Mouse (Mus musculus): ENCODE data around the gene Pim3. TPM values are rescaled to one million over a fixed set of nuclear protein-coding genes. Genes with fewer than 3 reads are reported as not detected.

The Pim3 gene
- total RNA-seq, 2 experiments from 2014 or later: 18.5 to 21.0 TPM

DNA sequence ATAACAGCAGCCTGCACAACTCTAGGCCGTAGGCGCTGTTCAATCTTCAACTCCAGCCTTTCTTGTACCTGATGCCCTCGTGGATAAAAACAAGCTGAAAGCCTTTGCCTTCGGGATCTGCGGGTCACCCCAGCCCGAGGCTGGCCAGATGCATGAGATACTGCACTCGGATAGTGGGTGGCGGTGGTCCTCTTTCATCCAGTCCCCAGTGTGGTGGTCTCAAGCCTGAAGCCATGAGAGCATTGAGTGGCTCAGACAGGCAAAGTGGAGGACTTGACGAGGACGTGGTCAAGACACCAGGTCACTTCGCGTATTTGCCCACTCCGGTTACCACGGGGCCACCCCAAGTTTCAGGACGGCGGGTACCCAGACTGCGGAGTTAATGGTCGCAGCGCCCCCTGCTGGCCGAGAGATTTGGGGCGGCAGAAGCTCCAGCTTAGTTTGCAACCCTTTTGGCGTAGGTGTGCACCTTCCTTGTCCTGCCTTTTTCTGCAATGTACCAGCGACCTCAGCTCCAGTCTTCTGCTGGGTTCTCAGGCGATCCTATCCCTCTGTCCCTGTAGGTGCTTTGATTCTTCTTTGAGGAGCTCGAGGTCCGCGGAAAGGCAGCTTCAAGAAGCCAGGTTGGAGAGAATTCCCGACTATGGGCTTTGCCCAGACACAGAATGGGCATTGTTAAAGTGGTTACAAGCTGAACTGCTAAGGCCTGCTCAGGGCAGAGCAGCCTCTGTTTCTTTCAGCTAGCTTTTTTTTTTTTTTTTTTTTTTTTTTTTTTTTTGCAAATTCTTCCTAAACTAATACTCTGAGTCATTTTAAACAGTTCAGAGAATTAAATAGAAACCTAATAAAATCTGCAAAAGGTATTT lies 14.4 kb downstream of the Pim3 start:
- DNase-seq (ENCODE audit: low spot score in 2 of 2): peak; percentile 79 to 83

DNA sequence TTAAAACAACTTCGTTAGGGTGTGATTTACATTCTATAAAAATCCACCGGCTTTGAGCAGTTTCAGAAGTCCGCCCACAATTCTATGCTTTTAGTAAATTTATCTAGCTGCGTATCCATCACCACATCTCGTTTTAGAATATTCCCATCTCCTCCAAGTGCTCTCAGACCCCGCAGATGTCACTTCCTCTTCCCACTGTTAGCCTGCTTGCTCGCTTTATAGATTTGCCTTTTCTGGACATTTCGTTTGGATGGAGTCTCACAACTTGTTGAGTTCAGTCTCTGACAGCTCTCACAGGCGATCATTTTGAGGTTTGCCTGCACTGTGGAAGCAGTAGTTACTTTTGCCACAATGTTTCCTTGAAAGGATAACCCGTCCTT lies 15.0 kb downstream of the Pim3 start:
- no peak for DNase-seq (ENCODE audit: low spot score in 2 of 2)

DNA sequence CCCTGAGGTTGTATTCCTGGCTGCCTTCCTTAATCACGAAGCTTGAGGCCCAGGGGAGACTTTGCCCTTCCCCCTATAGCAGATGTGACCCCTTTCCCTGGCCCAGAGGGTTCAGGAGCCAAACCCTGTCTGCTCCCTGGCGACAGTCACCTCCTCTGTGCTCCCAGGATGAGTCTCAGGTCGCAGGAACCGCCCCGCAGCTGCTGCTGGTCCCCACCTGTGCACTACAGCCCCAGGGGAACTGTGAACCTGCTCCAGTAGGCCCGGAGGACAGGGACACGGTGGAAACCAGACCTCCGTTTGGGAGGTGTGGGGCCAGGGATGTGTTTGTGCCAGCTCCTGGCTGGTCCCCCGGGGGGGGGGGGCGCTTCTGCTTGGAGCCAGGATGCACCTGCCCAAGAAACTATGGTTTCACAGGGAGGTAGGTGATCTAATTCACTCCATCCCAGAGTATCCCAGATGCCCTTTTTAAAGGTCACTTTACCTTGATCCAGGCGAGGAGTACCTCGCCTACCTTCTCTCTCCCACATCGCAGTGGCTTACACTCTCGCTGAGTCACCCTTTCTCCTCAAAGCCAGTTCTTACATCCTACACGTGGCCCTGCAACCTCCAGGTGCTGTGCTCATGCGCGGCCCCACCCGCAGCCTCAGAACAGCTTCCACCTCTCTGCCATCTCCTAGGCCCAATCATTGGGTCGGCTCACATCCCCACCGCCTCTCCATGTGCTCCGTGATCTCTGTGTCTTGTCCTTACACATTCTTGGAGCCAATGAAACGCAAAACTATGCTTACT lies 19.5 kb downstream of the Pim3 start:
- no peak for DNase-seq (ENCODE audit: low spot score in 2 of 2)

DNA sequence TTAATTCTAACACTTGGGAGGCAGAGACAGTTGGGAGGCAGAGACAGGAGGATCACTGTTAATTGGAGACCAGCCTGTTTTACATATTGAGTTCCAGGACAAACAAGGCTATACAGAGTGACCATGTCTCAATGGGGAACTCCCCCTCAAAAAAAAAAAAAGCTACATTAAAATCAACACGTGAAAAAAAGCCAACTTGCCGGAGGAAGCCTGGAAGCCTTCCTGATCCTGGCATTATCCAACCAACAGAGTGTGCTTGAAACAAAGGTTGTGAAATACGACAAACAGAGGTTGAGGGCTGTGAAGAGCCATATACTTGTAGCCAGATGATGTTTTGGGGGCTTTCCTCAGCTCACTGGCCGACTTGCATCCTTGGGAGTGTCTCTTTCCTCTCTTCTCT lies 20.9 kb downstream of the Pim3 start:
- DNase-seq (ENCODE audit: low spot score in 2 of 2): no peak

DNA sequence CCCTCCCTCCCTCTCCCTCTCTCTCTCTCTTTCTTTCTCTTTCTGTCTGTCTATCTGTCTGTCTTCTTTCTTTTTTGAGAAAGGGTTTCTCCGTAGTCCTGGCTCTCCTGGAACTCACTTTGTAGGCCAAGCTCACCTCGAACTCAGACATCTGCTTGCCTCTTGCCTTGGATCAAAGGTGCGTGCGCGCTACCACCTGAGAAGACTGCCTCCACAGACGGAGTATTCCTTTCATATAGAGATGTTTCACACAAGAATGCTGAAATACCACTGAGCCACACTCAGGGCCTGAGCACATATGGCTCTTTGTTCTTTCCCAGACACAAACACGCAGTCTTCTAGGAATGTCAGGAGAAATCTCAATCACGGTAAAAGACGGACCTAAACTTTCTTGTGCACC lies 21.4 kb downstream of the Pim3 start:
- no peak for DNase-seq (ENCODE audit: low spot score in 2 of 2)

DNA sequence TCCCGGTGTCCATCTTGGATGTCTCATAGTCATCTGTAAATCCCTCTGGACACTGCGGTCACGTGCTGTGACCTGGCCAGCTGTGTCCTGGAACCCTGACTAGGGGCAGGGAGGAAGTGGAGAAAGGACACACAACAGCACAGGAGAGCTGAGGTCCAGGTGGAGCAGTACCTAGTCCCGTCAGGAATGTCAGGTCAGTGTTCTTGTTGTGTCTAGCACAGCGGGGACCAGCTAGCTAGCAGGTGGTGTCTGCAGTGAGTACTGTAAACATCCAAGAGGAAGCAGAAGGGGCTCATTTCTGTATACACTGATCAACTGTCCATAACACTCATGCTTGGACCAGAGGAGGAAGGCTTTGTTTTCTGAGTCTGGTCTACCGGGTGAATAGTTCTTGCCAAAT lies 23.4 kb downstream of the Pim3 start:
- no peak for DNase-seq (ENCODE audit: low spot score in 2 of 2)

DNA sequence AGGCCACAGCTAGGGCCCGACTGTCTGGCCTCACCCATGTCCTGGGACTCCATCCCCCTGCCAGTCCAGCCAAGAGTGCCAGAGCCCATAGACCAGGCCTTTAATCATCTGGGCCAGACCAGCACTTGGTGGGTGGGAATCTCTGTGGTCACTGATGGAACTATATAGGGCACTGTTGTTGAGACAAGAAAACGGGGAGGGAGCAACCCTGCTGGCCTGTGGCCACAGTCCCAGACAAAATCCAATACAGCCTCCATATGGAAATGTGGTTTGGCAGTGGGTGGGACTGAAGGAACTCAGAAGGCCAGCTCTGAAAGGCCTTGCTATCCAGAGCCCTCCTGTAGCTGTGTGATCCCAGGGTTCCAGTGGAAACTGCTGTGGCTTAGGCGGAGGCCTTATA lies 27.0 kb downstream of the Pim3 start:
- no peak for DNase-seq (ENCODE audit: low spot score in 2 of 2)

DNA sequence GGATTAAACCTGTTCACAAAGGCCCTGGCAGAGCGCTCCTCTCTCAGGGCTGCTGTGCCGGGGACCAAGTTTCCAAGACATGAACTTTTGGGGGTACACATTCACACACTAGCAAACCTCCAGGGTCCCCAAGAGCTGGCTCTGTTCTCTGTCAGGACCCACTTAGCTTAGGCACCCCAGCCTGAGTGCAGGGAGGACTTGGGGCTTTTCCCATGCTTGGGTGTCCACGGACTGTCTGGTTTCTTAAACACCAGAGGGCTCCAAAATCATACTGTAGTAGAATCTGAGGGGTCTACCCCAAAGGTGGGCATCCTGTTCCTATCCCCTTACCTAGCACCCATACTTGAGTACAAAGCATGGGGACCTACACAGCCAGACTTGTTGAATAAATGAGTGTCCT lies 28.0 kb downstream of the Pim3 start:
- no peak for DNase-seq (ENCODE audit: low spot score in 2 of 2)

DNA sequence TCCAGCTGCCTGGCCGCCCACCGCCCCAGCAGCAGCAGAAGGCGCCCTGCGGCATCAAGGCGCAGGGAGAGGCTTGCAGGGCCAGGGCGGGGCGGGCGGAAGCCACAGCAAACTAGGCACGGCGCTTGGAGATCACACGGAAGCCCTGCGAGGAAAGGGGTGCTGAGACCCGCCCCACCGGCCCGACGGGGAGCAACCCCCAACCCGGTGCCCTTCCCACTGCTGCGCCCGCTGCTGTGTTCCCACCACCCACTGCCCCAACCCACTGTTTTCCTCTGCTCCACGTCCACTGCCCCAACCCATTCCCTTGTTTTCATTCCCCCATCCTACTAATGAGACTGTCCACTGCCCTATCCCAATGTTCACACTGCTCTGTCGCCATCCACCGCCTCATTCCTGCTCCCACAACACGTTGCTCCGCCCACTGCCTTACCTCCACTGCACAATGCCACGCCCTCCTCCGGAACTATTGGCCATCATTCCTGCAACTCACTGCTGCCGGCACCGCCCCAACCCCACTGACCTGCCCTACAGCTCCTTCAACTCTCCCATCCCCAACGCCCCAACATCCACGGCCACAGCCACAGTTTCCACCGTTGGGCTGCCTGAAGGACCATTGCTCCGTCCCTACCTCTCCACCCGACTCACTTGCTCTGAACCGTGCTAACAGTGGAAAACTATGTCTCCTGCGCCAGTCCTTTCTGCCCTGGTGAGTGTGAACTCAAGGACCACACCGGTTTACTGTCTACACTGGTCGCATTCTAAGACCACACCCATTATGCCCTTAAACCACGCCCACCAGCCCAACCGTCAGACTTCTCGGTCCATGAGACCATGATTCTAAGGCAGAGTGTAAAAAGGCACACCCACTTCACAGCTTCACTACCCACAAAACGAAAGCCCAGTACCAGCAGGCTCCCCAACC lies 29.0 kb downstream of the Pim3 start:
- peak in 1 of 2 experiments; percentile 36 for DNase-seq (ENCODE audit: low spot score in 2 of 2)

DNA sequence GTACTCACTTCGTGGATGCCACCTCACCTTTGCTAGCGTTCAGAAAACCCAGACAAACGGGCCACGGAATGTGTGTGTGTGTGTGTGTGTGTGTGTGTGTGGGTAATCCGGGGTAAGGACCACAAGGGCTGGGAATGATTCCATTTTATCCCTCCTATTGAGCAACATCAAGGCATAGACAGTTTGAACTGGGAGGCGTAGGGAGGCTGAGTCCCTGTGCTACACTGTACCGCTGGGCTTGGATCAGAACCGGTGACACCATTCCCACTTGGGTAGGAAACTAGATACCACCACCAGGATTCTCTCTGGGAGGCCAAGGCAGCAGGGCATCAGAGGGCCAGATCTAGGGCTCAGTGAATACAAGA lies 29.7 kb downstream of the Pim3 start:
- no peak for DNase-seq (ENCODE audit: low spot score in 2 of 2)

DNA sequence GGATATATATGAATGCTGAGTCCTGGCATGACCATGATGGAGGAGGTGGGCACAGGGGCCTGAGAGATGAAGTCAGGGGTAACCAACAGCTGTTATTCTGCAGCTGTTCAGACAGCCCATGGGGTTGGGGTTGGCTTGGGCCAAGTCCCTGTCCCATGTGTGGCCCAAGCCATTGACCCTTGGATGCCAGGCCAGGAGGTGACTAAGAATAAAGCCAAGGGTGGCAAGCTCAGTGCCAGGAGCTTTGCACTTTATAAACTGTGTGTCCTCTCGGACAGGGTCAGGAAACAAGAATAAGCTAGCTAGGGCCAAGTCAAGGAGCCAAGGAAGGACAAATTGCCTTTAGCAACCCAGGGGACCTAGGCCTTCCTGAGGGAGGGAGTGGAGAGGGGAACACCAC lies 30.3 kb downstream of the Pim3 start:
- DNase-seq (ENCODE audit: low spot score in 2 of 2): no peak

DNA sequence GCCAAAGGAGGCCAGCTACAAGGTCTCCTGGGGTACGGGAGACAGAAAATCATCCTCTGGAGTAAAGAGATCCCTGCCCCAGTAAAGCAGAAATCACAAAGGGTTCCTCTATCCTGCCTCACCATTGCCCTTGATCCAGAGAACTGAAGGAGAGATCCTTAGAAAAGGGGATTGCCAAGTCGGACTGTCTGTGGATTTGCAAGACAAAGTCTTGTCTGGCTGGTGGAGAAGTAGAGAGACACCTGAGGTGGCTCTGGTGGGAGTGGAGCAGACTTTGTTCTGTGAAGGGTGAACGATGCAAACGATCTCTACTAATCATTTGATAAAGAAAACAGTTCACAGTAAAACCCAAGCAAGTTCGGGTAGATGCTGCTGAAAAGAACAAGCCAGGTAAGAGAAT lies 30.9 kb downstream of the Pim3 start:
- DNase-seq (ENCODE audit: low spot score in 2 of 2): no peak

DNA sequence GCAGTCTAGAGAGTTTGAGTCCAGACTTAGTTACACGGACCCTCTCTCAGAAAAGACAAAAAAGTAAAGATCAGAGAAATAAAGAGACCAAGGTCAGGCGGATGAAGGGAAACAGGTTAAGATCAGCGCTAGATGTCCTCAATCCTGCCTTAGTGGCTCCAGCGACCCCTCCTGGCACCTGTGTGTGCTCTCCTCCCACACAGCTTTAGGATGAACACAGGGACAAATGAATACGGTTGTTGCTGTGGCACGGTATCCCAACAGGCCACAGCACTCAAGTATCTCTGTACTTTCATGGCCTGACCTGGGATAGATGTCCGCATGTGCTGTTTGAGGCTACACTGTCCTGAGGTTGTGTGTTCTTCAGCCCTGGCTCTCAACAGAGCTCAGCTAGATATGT lies 33.1 kb downstream of the Pim3 start:
- DNase-seq (ENCODE audit: low spot score in 2 of 2): no peak

DNA sequence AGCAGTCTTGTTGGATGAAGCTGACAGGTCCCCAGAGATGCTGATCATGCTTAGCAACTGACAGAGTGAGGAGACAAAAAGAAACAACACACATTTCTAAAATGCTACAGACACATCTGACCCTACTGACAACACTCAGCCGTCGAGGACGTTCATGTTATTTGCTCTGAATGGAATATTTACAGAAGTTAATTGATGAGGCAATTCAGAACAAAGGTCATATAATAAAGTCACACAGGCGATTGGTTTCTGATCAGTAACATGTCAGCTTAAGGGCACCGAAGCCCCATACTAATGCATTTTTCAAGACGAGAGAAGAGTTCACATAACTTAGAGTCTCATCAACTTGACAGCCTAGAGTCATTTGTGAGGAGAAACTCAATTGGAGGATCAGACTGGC lies 33.9 kb downstream of the Pim3 start:
- DNase-seq (ENCODE audit: low spot score in 2 of 2): no peak

DNA sequence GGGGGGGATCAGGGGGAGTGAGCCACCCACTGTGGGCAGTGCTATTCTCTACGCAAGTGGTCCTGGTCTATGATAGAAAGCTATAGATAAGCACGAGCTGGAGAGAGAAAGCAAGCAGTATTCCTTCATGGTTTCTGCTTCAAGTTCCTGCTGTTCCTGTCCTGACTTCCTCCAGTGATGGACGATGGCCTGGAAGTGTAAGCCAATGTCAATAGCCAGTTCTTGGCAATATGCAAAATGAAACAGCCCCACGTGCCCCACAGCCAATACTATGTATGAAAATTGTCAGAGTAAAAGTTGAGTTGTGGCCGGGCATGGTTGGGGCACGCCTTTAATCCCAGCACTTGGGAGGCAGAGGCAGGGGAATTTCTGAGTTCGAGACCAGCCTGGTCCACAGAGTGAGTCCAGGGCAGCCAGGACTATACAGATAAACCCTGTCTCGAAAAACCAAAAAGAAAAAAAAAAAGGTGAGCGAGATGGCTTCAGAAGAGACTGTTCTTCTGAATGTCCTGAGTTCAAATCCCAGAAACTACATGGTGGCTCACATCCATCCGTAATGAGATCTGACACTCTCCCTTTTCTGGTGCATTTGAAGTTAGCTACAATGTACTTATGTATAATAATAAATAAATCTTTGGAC lies 34.5 kb downstream of the Pim3 start:
- DNase-seq (ENCODE audit: low spot score in 2 of 2): no peak

DNA sequence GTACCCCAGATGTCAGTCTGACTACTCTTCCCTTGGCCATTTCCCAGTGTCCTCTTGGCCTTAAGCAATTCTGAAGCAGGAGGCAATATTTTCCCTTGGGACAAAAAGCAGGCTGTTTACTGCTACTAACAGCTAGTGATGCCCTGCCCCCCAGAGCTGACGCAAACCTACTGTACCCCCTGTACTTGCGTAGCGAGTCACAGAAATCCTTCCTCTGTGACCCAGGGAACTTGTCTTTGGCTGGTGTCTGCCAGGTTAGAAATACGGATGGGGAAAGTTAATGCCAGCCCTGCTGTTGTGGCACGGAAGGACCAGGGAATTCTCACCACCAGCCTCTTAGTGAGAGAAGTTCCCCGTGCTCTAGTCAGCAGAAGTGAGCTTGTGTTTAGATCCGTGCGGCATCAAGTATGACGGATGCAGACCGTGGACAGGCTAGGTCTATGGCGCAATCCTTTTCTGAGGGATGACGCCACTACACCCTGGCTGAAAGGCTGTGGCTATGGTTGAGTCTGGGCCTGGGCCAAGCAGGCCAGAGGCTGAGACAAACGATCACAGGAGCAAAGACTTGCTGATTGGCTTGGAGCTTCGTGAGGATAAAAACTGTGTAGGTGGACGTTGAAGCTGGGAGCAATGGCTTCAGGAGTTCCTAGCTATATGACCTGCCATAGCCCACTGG lies 40.4 kb downstream of the Pim3 start:
- DNase-seq (ENCODE audit: low spot score in 2 of 2): no peak

DNA sequence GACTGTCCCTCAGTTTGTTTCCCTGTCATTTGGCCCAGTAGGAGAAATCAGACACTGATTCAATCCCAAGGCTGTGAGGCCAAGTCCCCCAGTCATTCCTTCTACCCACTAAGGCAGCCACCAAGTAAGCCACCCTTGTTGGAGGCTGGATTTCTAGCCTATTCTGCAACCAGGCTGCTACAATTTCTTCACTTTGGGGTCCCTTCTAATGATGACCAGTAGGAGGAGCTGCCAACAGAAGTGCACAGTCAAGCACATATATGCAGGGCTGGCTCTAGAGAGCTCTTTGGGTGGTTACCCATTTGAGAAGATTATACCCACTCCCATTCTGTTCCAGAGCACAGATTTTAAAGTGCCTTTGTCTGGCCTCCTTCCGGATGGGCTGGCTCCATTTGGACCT lies 41.1 kb downstream of the Pim3 start:
- no peak for DNase-seq (ENCODE audit: low spot score in 2 of 2)

DNA sequence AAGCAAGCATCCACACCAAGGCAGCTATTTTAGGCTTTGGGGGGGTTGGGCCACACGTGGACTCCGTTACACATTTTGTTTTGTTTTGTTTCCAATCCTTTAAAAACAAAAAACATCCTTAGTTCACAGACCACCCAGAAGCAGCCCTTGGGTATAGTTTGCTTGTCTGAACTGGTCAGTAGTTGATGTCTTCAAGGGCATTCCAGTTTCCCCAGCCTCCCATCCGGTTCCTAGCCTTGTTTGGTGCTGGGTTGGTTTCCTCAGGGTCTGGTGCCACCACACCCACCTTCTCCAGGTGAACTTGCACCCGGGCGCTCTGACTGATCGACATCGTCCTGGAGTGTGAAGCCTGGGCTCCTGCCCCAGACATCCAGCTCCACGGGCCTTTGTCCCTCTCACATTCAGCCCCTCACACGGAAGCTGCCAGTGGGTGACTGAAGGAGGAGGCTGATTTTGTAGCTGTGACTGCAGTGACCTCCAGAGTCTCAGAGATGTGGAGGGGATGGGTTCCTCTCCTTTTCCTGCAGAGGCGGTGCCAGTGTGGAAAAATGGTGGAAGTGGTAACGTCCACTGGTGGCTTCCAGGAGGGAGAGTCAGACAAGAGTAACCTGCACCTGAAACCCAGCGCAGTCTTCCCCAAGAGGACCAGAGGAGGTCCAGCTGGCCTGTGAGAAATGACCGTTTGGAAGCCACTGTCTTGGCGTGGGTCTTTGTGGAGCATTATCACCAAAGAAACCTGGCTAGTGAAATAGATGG lies 42.2 kb downstream of the Pim3 start:
- DNase-seq (ENCODE audit: low spot score in 2 of 2): no peak

DNA sequence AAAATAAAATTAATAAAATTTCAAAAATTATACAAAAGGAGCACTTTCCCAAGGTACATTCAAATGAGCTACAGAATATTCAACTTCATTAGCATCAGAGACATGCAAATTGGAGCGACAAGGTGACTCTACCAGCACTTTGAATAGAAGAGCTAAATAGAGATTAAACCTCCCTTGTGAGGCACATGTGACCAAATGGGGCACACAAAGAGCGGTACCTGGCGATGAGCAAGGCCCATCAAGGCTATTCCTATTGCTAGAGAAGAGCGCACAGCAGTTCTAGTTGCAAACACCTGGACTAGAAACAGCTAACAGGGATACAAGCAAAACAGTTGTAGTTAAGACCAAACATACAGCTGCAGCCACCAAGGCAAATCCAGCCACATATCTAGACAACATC lies 44.4 kb downstream of the Pim3 start:
- no peak for DNase-seq (ENCODE audit: low spot score in 2 of 2)

DNA sequence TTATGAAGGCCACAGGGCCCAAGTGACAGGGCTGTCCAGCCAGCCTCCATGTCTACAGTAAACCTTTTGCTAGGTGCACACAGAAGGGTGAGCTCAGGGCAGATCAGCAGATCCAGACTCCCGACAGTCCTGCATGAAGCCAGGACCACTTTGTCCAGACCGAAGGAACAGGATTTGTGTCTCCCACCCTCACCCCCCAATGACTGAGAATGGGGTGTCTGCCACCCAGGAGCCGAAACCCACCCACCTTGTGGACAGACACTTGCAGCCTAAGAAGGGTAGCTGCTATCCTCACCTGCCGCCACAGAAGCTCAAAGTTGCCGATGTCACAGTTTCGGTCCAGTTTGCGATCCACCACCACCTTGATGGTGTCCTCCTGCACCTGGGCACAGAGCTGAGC lies 53.1 kb downstream of the Pim3 start:
- DNase-seq (ENCODE audit: low spot score in 2 of 2): no peak

Measured in gastrocnemius, postnatal 4 days (tissue).